Mouse (Mus musculus): ENCODE measurements around the gene Cacng4.

The Cacng4 gene

DNA sequence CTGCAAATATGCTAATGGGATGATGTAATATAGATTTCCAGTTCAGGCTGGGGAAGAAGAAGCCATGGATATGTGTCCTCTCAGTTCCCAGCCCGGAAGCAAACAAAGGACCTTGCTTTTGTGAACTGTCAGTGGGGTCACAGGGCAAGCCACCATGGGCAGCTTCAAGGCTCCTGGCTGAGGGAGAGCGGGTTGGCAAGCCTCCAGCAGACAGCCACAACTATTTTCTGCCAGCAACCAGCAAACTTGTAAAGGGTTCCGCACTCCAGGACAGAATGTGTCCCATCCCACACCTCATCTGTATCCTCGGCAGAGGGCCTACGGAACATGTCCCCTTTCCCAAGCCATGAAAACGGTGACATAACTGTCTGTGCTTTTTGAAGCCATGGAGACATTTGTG lies 22.4 kb downstream of the Cacng4 start:
- no peak for DNase-seq

- DNase-seq, result no peak
These were observed 26.0 kb downstream of the Cacng4 start for GRCm38 (mm10) chr11:107768361-107768760.

DNA sequence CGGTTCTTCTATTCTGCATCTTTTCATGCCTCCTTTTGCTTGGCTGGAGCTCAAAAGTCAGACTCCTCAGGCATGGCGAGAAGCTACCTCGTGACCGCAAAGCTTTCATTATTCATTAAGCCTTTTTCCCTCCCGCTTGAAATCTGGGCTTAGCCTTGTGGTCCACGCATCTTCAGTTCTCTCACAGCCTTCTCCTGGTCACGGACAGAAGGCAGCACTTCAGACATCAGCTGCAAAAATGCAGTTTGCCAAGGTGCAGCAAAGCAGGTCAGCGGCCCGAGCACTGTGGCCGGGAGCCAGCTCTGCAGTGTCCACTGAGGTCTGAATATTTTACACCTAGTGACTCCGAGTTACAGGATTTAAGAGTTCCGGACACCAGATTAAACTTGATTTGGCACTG lies 27.4 kb downstream of the Cacng4 start:
- no peak for DNase-seq

- no peak for DNase-seq
These were observed 31.5 kb downstream of the Cacng4 start for GRCm38 (mm10) chr11:107762688-107763460.

- no peak for DNase-seq
These were observed 32.4 kb downstream of the Cacng4 start for GRCm38 (mm10) chr11:107761790-107762500.

DNA sequence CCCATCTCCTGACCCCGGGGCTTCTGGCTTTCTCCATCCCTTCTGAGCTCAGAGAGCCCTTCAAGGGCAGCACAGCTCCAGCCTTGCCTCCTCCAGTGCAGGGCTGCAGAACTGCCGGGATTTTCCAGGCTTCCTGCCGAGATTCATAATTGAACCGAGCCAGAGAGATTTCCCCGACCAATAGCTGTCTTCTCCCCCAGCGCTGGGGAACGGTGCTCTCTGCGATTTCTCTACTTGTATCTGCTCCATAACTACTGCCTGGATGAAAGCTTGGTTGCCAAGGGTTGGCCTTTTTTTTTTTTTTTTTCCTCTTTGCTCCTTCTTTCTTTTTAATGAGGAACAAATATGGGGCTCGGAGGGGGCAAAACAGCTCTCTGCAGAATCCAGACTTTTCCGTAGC lies 34.4 kb downstream of the Cacng4 start:
- DNase-seq, result no peak

DNA sequence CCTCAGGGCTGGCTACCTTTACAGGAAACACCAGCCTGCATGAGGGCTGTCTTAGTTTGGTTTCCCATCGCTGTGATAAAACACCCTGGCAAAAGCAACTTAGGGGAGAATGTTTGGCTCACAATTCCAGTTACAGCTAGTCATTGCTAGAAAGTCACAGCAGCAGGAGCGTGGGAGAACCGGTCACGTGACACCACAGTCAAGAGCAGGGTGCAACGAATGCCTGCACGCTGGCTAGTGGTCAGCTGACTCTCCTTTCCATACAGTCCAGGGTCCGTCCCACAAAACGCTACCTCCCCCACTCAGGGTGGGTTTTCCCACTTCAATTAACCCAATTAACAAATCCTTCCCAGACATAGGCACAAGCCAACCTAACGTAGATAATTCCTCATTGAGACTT lies 34.8 kb downstream of the Cacng4 start:
- DNase-seq, result no peak

DNA sequence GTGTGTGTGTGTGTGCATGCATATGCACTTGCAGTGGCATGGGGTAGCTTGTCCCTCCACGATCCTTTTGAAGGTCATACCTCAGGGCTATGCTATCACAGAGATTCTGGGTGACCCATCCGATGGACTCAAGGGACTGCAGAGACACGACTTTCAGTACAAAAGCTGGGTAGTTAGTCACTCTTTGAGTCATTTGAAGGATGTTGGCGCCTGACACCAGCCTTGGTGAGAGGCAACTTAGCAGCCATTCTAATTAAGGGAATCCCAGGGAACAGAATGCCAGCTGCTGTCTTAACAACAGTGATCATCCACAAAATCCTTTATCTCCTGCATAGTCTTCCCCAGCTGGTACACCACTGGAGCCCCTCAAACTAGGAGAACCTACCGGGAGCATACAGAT lies 45.2 kb downstream of the Cacng4 start:
- no peak for DNase-seq

DNA sequence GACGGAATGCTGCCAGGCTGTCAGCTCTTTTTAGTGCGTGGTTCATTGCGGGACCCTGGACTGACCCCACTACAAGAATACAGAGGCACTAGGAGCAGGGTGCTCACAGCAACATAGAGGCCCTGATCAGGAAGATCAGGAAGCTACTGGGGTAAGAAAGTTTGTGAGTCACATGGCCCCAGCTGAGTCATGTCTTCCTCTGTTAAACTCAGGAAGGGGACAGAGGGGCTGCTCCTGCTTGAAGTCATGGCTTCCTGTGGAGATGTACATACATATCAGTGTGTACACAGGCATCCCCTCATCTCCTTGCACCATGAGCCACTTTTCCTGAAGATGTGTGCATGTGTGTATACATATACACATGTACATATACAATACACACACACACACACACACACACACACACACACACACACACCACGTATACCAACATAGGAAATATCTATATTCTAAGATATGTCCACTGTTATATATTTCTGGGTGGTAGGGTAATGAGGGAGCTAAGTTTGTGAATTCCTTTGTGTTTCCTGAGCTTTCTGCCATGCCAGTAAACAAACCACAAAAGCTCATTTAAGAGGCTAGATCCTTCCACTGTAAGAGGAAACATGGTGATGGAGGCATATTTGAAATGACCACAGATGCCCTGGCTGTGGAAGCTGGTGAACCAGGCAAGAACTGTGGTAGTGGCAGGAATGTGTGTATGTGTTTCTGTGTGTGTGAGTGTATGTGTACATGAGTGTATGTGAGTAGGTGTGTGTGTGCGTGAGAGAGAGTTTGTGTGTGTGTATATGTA lies 45.9 kb downstream of the Cacng4 start:
- DNase-seq, result no peak

DNA sequence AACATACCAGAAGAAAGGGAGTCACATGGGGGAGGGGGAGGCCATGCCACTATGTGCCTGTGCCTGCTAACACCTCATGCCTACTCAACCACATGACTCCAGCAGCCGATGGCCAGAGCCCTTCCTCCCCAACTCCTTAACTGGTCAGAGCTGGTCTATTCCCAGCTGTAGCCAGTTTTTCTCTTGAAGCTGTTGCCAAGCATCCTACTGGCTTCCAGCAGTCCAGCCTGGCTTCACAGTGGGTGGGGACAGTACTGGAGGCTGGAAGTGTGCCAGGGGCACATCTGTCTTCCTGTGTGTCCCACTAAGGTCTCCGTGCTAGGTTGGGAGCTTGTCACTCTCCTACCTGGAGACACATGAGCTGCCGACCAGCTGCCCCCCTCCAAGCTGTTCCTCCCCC lies 51.3 kb downstream of the Cacng4 start:
- no peak for DNase-seq

DNA sequence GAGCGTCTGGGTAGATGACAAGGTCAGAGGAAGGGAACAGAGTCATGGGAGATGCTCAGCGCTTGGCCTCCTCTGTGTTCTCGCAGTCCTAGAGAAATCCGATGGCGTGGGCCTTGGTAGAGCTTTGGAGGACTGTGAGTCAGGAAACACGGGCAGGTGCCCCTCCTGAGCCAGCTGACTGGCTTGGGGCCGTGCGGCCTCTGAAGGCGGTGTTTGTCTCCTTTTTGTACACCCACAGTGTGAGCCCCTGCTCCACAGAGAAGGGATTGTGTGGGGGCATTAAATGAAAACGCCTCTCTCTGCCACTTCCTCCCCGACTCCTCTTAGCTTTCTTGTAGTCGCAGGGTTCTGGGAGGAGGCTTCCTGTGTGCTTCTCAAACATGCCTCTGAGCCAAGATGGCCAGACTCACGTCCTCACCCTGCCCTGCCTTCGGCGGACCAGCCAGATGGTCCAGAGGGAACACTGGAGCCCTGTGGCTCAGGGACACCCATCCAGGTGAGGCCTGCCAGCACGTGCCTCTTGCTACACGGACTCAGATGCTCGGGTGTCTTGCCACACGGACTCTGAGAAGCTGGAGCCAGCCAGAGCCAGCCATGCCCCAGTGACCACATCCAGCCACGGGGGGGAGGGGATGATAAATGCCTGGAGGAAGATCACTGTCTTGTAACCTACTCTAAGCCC lies 55.8 kb downstream of the Cacng4 start:
- DNase-seq, result no peak

GRCm38 (mm10) chr11:107737886-107738285 lies 56.5 kb downstream of the Cacng4 start:
- DNase-seq, result no peak

DNA sequence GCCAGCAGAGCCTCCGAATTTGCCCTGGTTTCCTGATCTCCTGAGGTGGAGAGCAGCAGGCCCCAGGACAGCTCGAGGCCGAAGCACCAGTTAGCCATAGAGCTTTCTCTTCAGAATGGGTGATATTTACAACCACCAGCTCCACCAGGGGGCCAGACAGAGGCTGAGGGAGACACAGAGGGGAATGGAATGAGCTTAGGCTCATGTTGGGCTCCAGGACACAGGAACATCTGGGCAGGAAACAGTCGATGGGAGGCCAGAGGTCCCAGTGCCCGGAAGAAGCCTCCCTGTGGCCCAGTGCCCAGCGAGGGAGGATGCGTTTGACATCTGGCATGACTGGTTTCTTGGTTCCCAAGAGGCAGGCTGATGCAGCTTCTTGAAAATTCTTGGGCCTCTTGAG lies 60.2 kb downstream of the Cacng4 start:
- DNase-seq, result peak; percentile 62

DNA sequence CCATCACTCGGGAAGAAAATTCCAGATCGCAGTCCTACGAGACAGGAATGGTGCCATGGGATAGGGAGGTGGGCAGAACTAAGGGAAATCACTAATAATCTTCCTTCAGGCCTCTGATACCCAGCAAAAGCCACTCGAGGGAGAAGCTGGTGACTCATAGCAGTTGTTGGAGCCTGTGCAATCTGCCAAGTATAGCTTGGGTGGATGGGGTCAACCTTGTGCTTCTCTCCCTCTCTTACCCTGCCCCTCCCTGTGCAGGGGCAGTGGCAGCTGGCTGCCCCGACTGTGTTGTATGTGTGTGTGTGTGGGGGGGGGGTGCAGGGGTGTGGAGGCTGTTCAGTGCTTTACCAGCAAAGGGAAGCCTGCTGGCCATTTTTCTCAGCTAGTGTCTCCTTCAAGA lies 62.9 kb downstream of the Cacng4 start:
- DNase-seq, result no peak

DNA sequence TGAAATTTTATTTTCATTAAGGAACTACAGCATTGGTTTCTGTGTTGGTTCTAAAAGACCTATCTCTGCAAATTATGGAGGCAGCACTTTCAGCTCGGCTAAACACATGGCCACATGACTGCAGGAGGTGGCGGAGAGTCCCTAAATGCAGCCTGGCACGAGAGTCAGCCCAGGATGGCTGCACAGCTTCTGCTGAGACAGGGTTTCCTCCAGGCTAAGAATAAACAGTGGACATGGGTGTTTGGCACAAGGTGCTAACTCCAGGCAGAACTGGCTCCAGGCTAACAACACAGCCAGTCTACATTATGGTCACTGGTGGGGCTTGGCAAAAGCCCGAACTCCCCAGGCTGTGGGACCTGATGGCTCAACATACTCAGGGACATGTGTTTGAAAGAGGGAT lies 63.4 kb downstream of the Cacng4 start:
- no peak for DNase-seq

- peak; percentile 15 for DNase-seq
These were observed 65.2 kb downstream of the Cacng4 start for GRCm38 (mm10) chr11:107729141-107729540.

- DNase-seq, result peak; percentile 60
These were observed 66.1 kb downstream of the Cacng4 start for GRCm38 (mm10) chr11:107728073-107728863.

DNA sequence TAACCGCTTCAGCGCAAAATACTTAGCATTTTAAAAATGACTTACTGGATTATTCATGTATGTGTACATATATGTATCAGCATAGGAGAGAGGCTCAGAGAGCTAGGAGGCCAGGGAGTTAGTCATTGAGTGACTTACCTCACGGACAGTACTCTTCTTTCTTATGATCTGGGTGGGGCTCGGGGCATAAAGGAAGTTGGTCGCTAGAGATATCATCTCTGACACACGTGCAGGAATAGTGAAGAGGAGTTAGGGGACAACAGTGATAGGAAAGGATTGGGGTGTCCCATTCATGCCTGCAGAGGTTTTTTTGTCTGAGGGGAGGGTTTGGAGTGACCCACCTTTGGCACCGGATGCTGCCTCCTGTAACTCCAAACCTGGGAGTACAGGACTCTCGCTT lies 69.8 kb downstream of the Cacng4 start:
- DNase-seq, result no peak

DNA sequence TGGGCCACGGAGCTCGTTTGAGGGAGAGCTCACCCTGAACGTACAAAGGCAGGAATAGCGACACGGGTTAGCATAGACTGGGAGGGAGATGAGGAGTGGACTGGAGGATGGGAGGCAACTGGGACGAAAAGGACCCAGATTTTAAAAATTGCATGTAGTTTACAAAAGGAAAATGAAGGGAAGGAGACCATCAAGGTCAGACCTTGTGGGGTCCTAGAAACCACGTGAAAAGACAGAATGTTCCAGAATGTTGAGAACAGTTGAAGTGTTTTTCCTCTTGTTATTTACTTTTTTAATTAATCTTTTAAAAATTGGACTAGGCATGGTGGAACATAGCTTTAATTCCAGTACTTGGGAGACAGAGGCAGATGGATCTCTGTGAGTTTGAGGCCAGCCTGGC lies 73.3 kb downstream of the Cacng4 start:
- DNase-seq, result no peak

- DNase-seq, result no peak
These were observed 73.9 kb downstream of the Cacng4 start for GRCm38 (mm10) chr11:107720264-107721021.

DNA sequence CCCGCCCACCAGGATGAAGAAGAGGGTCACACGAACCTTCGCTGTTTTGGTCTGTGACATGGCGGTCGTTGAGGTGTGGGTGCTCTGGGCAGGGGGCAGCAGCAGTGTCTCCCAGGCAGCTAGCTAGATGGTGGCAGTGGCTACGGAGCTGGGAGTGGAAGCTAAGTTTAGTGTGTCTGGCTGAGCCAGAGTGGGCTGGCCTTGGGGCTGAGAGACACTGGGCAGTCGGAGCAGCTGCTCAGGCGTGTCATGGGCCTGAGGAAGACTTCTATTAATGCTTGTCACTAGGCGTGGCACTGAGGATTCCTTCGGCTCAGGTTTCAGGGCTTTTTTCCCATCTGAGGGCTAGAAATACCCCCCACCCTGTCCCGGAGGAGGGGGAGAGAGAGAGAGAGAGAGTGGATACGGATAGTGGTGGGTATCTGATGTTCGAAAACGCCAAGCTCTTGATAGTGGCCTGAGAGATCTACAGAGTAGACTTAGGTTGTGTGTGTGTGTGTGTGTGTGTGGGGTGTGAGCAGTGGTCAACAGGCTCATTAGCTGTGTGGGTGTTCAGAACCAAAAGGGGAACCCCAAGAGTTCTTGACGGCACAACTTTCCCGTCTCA lies 77.9 kb downstream of the Cacng4 start, which contains the start of gene Cacng1:
Gene Cacng1 (minus strand): TSS at position 191 of the 607 bp plus-strand sequence.
- DNase-seq, result no peak

All from lung, postnatal 10 days (tissue).